Mouse (Mus musculus): Measurements from ENCODE around the gene Eif4a2. TPM values are rescaled to one million over a fixed set of nuclear protein-coding genes. Genes with fewer than 3 reads are reported as not detected.

Eif4a2 gene
- polyA plus RNA-seq, 1 experiment from 2014 or later, result 248 TPM

GRCm38 (mm10) chr16:23108943-23109342, 1.7 kb downstream of the Eif4a2 start:
- Histone ChIP-seq H3K9ac (peak overlapping the region; percentile 96), H3K27me3 (replicated peaks) (no peaks in the 10 kb centered on the region), H3K36me3 (peaks cover 41% of the 10 kb centered on the region), H3K4me3 (peak overlapping the region; percentile 77), H3K9me3 (no peaks in the 10 kb centered on the region), H3K27ac (0 out of 2 replicates have a peak overlapping the region, but pooled peaks have one; percentile 26), H3K4me1 (peaks cover 17% of the 10 kb centered on the region), H3K4me2 (replicated peaks) (peak overlapping the region; percentile 92)
- 5% methylated on average over 5 of the region's 5 CpGs for WGBS
- ATAC-seq (ENCODE audit: low FRiP score, low read depth), result no peak

- no peak for ATAC-seq (ENCODE audit: low FRiP score, low read depth)
- Histone ChIP-seq H3K36me3 (peaks cover 47% of the 10 kb centered on the region), H3K27ac (no peak overlapping the region), H3K9me3 (no peaks in the 10 kb centered on the region), H3K27me3 (replicated peaks) (no peaks in the 10 kb centered on the region), H3K4me1 (peaks cover 17% of the 10 kb centered on the region), H3K9ac (peak overlapping the region; percentile 96), H3K4me3 (peak overlapping the region; percentile 77), H3K4me2 (replicated peaks) (peak overlapping the region; percentile 92)
- 62% methylated on average over 5 of the region's 5 CpGs for WGBS
Measured at GRCm38 (mm10) chr16:23109350-23110280, 2.4 kb downstream of the Eif4a2 start.

GRCm38 (mm10) chr16:23112348-23112747, 5.1 kb downstream of the Eif4a2 start:
- no peak overlapping the region for H3K9ac ChIP-seq
- H3K4me1 ChIP-seq, result peaks cover 17% of the 10 kb centered on the region
- H3K4me3 ChIP-seq, result no peak overlapping the region
- H3K4me2 ChIP-seq (replicated peaks), result no peak overlapping the region
- peaks cover 56% of the 10 kb centered on the region for H3K36me3 ChIP-seq
- H3K27ac ChIP-seq, result no peak overlapping the region
- H3K27me3 ChIP-seq (replicated peaks), result no peaks in the 10 kb centered on the region
- 83% methylated on average over 12 of the region's 12 CpGs for WGBS
- ATAC-seq (ENCODE audit: low FRiP score, low read depth), result no peak
- H3K9me3 ChIP-seq, result no peaks in the 10 kb centered on the region

GRCm38 (mm10) chr16:23112861-23113435, 5.7 kb downstream of the Eif4a2 start:
- 57% methylated on average over 9 of the region's 9 CpGs for WGBS
- H3K9ac ChIP-seq, result no peak overlapping the region
- no peak overlapping the region for H3K4me3 ChIP-seq
- no peaks in the 10 kb centered on the region for H3K27me3 ChIP-seq (replicated peaks)
- ATAC-seq (ENCODE audit: low FRiP score, low read depth), result no peak
- H3K36me3 ChIP-seq, result peaks cover 56% of the 10 kb centered on the region
- H3K9me3 ChIP-seq, result no peaks in the 10 kb centered on the region
- no peak overlapping the region for H3K4me2 ChIP-seq (replicated peaks)
- H3K4me1 ChIP-seq, result peaks cover 17% of the 10 kb centered on the region
- no peak overlapping the region for H3K27ac ChIP-seq

GRCm38 (mm10) chr16:23113903-23114302, 6.7 kb downstream of the Eif4a2 start:
- Histone ChIP-seq H3K27ac (no peak overlapping the region), H3K27me3 (replicated peaks) (no peaks in the 10 kb centered on the region), H3K4me3 (no peak overlapping the region), H3K4me1 (peaks cover 14% of the 10 kb centered on the region), H3K9me3 (no peaks in the 10 kb centered on the region), H3K36me3 (peaks cover 55% of the 10 kb centered on the region), H3K9ac (no peak overlapping the region), H3K4me2 (replicated peaks) (no peak overlapping the region)
- ATAC-seq (ENCODE audit: low FRiP score, low read depth), result no peak

- H3K9ac ChIP-seq, result no peak overlapping the region
Measured at GRCm38 (mm10) chr16:23114339-23115171, 7.3 kb downstream of the Eif4a2 start.

GRCm38 (mm10) chr16:23115486-23115885, 8.2 kb downstream of the Eif4a2 start:
- WGBS, result 88% methylated on average over 3 of the region's 3 CpGs
- no peaks in the 10 kb centered on the region for H3K9me3 ChIP-seq
- no peak overlapping the region for H3K4me2 ChIP-seq (replicated peaks)
- H3K4me3 ChIP-seq, result no peak overlapping the region
- H3K36me3 ChIP-seq, result peaks cover 52% of the 10 kb centered on the region
- H3K27ac ChIP-seq, result no peak overlapping the region
- no peak for ATAC-seq (ENCODE audit: low FRiP score, low read depth)
- H3K27me3 ChIP-seq (replicated peaks), result no peaks in the 10 kb centered on the region
- peaks cover 4% of the 10 kb centered on the region; the same call in 1 of the 2 replicates for H3K4me1 ChIP-seq
- no peak overlapping the region for H3K9ac ChIP-seq

More at GRCm38 (mm10) chr16:23114339-23115171, 7.3 kb downstream of the Eif4a2 start:
- 63% methylated on average over 5 of the region's 5 CpGs for WGBS
- no peak for ATAC-seq (ENCODE audit: low FRiP score, low read depth)
- Histone ChIP-seq H3K36me3 (peaks cover 53% of the 10 kb centered on the region), H3K4me3 (no peak overlapping the region), H3K27ac (no peak overlapping the region), H3K9me3 (no peaks in the 10 kb centered on the region), H3K4me2 (replicated peaks) (no peak overlapping the region), H3K27me3 (replicated peaks) (no peaks in the 10 kb centered on the region), H3K4me1 (peaks cover 7% of the 10 kb centered on the region)

GRCm38 (mm10) chr16:23117173-23117572, 9.9 kb downstream of the Eif4a2 start:
- H3K9me3 ChIP-seq, result no peaks in the 10 kb centered on the region
- no peaks in the 10 kb centered on the region for H3K27me3 ChIP-seq (replicated peaks)
- H3K4me1 ChIP-seq, result no peaks in the 10 kb centered on the region
- ATAC-seq (ENCODE audit: low FRiP score, low read depth), result no peak
- 70% methylated on average over 4 of the region's 4 CpGs for WGBS
- no peak overlapping the region for H3K4me2 ChIP-seq (replicated peaks)
- peaks cover 56% of the 10 kb centered on the region for H3K36me3 ChIP-seq
- H3K9ac ChIP-seq, result no peak overlapping the region
- H3K27ac ChIP-seq, result no peak overlapping the region
- H3K4me3 ChIP-seq, result no peak overlapping the region

- no peak for ATAC-seq (ENCODE audit: low FRiP score, low read depth)
- Histone ChIP-seq H3K4me3 (no peak overlapping the region), H3K4me1 (peaks cover 10% of the 10 kb centered on the region; the same call in 1 of the 2 replicates), H3K36me3 (peaks cover 45% of the 10 kb centered on the region), H3K9ac (no peak overlapping the region), H3K27ac (no peak overlapping the region), H3K4me2 (replicated peaks) (no peak overlapping the region), H3K9me3 (no peaks in the 10 kb centered on the region), H3K27me3 (replicated peaks) (no peaks in the 10 kb centered on the region)
- 93% methylated on average over 3 of the region's 3 CpGs for WGBS
Measured at GRCm38 (mm10) chr16:23122446-23122845, 15.2 kb downstream of the Eif4a2 start.

- no peak overlapping the region for H3K4me2 ChIP-seq (replicated peaks)
- peaks cover 45% of the 10 kb centered on the region for H3K36me3 ChIP-seq
- H3K9me3 ChIP-seq, result no peaks in the 10 kb centered on the region
- no peaks in the 10 kb centered on the region for H3K27me3 ChIP-seq (replicated peaks)
- ATAC-seq (ENCODE audit: low FRiP score, low read depth), result no peak
- WGBS, result 94% methylated on average over 4 of the region's 4 CpGs
- no peak overlapping the region for H3K4me3 ChIP-seq
- H3K9ac ChIP-seq, result no peak overlapping the region
- H3K4me1 ChIP-seq, result peaks cover 11% of the 10 kb centered on the region; the same call in 1 of the 2 replicates
- H3K27ac ChIP-seq, result no peak overlapping the region
Measured at GRCm38 (mm10) chr16:23123104-23123503, 15.9 kb downstream of the Eif4a2 start.

GRCm38 (mm10) chr16:23124398-23124797, 17.2 kb downstream of the Eif4a2 start:
- H3K27me3 ChIP-seq (replicated peaks), result no peaks in the 10 kb centered on the region
- WGBS, result 90% methylated on average over 4 of the region's 4 CpGs
- no peaks in the 10 kb centered on the region for H3K9me3 ChIP-seq
- no peak overlapping the region for H3K9ac ChIP-seq
- H3K4me1 ChIP-seq, result peaks cover 19% of the 10 kb centered on the region
- no peak overlapping the region for H3K4me3 ChIP-seq
- peaks cover 40% of the 10 kb centered on the region for H3K36me3 ChIP-seq
- ATAC-seq (ENCODE audit: low FRiP score, low read depth), result no peak
- no peak overlapping the region for H3K27ac ChIP-seq
- H3K4me2 ChIP-seq (replicated peaks), result no peak overlapping the region

GRCm38 (mm10) chr16:23127311-23127672, 20.0 kb downstream of the Eif4a2 start:
- H3K4me3 ChIP-seq, result peak overlapping the region; percentile 74
- H3K9me3 ChIP-seq, result no peaks in the 10 kb centered on the region
- H3K4me1 ChIP-seq, result peaks cover 19% of the 10 kb centered on the region
- 2% methylated on average over 4 of the region's 4 CpGs for WGBS
- peaks cover 16% of the 10 kb centered on the region for H3K36me3 ChIP-seq
- H3K9ac ChIP-seq, result peak overlapping the region; percentile 87
- H3K4me2 ChIP-seq (replicated peaks), result peak overlapping the region; percentile 79
- ATAC-seq (ENCODE audit: low FRiP score, low read depth), result no peak; the same call in 1 of the 2 replicates
- peak overlapping the region; percentile 92; the same call in 1 of the 2 replicates for H3K27ac ChIP-seq
- H3K27me3 ChIP-seq (replicated peaks), result no peaks in the 10 kb centered on the region

All from neural tube, embryonic 12.5 days (tissue).